Mouse (Mus musculus) CH12.LX (cell line): ENCODE measurements around the gene Tgfbr3. TPM values are rescaled to one million over a fixed set of nuclear protein-coding genes. Genes with fewer than 3 reads are reported as not detected.

Experiments used
- DNase-seq: peaks from one replicate; pipeline ENCODE4 v3.0.0-alpha.2; 2013; ENCODE audit errors: extremely low read depth
- H3K27ac ChIP-seq: 2 replicates; pipeline ENCODE4 v1.5.1; 2012; ENCODE audit warnings: low read depth, mild to moderate bottlenecking, control low read depth, moderate library complexity; ENCODE audit not compliant: insufficient read depth
- H3K27me3 ChIP-seq: replicated peaks from 2 replicates; pipeline ENCODE3; 2012; ENCODE audit warnings: inconsistent platforms
- H3K36me3 ChIP-seq, 2 experiments: replicated peaks in 1 of 2; 2 replicates each; pipeline versions ENCODE3 to v1.6.1; 2012; ENCODE audit warnings: inconsistent platforms in 1 of 2, low read length in 1 of 2, mild to moderate bottlenecking in 1 of 2, mixed read lengths in 1 of 2, moderate library complexity in 1 of 2; ENCODE audit not compliant: control insufficient read depth in 1 of 2, insufficient read depth in 1 of 2
- H3K4me1 ChIP-seq, 2 experiments: 2 replicates each; pipeline ENCODE4 v1.6.1; 2012; ENCODE audit warnings: inconsistent platforms in 1 of 2, moderate library complexity in 1 of 2; ENCODE audit not compliant: insufficient read depth in 2 of 2, control insufficient read depth in 1 of 2
- H3K4me2 ChIP-seq: 2 replicates; pipeline ENCODE4 v1.6.1; 2012; ENCODE audit warnings: low read depth, mild to moderate bottlenecking, control low read depth; ENCODE audit not compliant: poor library complexity, insufficient read depth, severe bottlenecking
- H3K4me3 ChIP-seq, 3 experiments: fragments of 150-350 bp in 1 of 3; sonication (generic) in 1 of 3; replicated peaks in 1 of 3; 2 replicates each; pipeline versions ENCODE3 to v1.5.1; 2011 to 2012; ENCODE audit warnings: low read depth in 2 of 3, low read length in 2 of 3, mild to moderate bottlenecking in 2 of 3, moderate library complexity in 2 of 3, control low read depth in 1 of 3, improper control_type of control experiment in 1 of 3, inconsistent platforms in 1 of 3, mixed read lengths in 1 of 3; ENCODE audit not compliant: poor library complexity in 1 of 3
- H3K79me2 ChIP-seq: replicated peaks from 2 replicates; pipeline ENCODE4 v1.6.1; 2012; ENCODE audit warnings: mild to moderate bottlenecking, moderate library complexity; ENCODE audit not compliant: control insufficient read depth, poor library complexity, insufficient read depth, severe bottlenecking; ENCODE audit errors: extremely low read depth
- H3K9ac ChIP-seq: 2 replicates; pipeline ENCODE4 v1.6.1; 2012; ENCODE audit warnings: low read depth, mild to moderate bottlenecking, control low read depth, moderate library complexity; ENCODE audit not compliant: insufficient read depth
- H3K9me3 ChIP-seq: replicated peaks from 2 replicates; pipeline ENCODE3; 2012; ENCODE audit warnings: low read length, inconsistent platforms, mixed read lengths
- BHLHE40 ChIP-seq: IDR thresholded peaks from 2 replicates; pipeline ENCODE4 v1.6.1; 2011; ENCODE audit warnings: mild to moderate bottlenecking, low read depth, low read length, improper control_type of control experiment
- CHD2 ChIP-seq: IDR thresholded peaks from 2 replicates; pipeline ENCODE4 v1.6.1; 2011; ENCODE audit warnings: low read length, improper control_type of control experiment
- CTCF ChIP-seq, 2 experiments: IDR thresholded peaks in 1 of 2; conservative IDR thresholded peaks in 1 of 2; 2 replicates each; pipeline ENCODE4 v1.5.1; 2011 to 2012; ENCODE audit warnings: low read depth in 2 of 2, low read length in 2 of 2, improper control_type of control experiment in 1 of 2, inconsistent platforms in 1 of 2, mild to moderate bottlenecking in 1 of 2, moderate library complexity in 1 of 2
- E2F4 ChIP-seq: IDR thresholded peaks from 2 replicates; pipeline ENCODE4 v1.6.1; 2011; ENCODE audit warnings: low read depth, low read length, improper control_type of control experiment; ENCODE audit not compliant: insufficient replicate concordance
- EP300 ChIP-seq: IDR thresholded peaks from 2 replicates; pipeline ENCODE4 v1.6.1; 2011; ENCODE audit warnings: low read length, improper control_type of control experiment
- ETS1 ChIP-seq: conservative IDR thresholded peaks from 2 replicates; pipeline ENCODE4 v1.6.1; 2012; ENCODE audit warnings: low read depth, mild to moderate bottlenecking, inconsistent platforms, low read length, improper control_type of control experiment, moderate library complexity
- GABPA ChIP-seq: IDR thresholded peaks from 2 replicates; pipeline ENCODE4 v1.6.1; 2012; ENCODE audit warnings: low read depth, low read length, improper control_type of control experiment, inconsistent platforms; ENCODE audit not compliant: insufficient replicate concordance
- HCFC1 ChIP-seq: IDR thresholded peaks from 2 replicates; pipeline ENCODE4 v1.6.1; 2012; ENCODE audit warnings: low read depth, mild to moderate bottlenecking, inconsistent platforms, low read length, improper control_type of control experiment
- IRF4 ChIP-seq: IDR thresholded peaks from 2 replicates; pipeline ENCODE4 v1.6.1; 2014; ENCODE audit warnings: low read depth, mild to moderate bottlenecking, inconsistent platforms, low read length, improper control_type of control experiment
- JUND ChIP-seq: conservative IDR thresholded peaks from 2 replicates; pipeline ENCODE4 v1.6.1; 2011; ENCODE audit warnings: low read depth, low read length, improper control_type of control experiment
- KAT2A ChIP-seq: IDR thresholded peaks from 2 replicates; pipeline ENCODE4 v1.6.1; 2012; ENCODE audit warnings: low read length, improper control_type of control experiment, inconsistent platforms; ENCODE audit not compliant: insufficient replicate concordance
- MAFK ChIP-seq: IDR thresholded peaks from 2 replicates; pipeline ENCODE4 v1.6.1; 2011; ENCODE audit warnings: low read length, improper control_type of control experiment; ENCODE audit not compliant: insufficient replicate concordance
- MAZ ChIP-seq: IDR thresholded peaks from 2 replicates; pipeline ENCODE4 v1.6.1; 2012; ENCODE audit warnings: low read depth, mild to moderate bottlenecking, inconsistent platforms, low read length, improper control_type of control experiment, moderate library complexity
- MXI1 ChIP-seq: IDR thresholded peaks from 2 replicates; pipeline ENCODE4 v1.6.1; 2011; ENCODE audit warnings: mild to moderate bottlenecking, low read depth, low read length, improper control_type of control experiment
- MYC ChIP-seq: IDR thresholded peaks from 2 replicates; pipeline ENCODE4 v1.6.1; 2011; ENCODE audit warnings: low read depth, mild to moderate bottlenecking, improper control_type of control experiment, low read length
- NELFE ChIP-seq: IDR thresholded peaks from 2 replicates; pipeline ENCODE4 v1.6.1; 2011; ENCODE audit warnings: low read depth, low read length, improper control_type of control experiment
- PAX5 ChIP-seq: IDR thresholded peaks from 2 replicates; pipeline ENCODE4 v1.6.1; 2012; ENCODE audit warnings: low read length, inconsistent platforms, mixed read lengths
- POLR2AphosphoS2 ChIP-seq: IDR thresholded peaks from 2 replicates; pipeline ENCODE4 v1.6.1; 2011; ENCODE audit warnings: low read depth, low read length, improper control_type of control experiment
- RCOR1 ChIP-seq: conservative IDR thresholded peaks from 2 replicates; pipeline ENCODE4 v1.6.1; 2012; ENCODE audit warnings: low read depth, mild to moderate bottlenecking, inconsistent platforms, low read length, improper control_type of control experiment
- SIN3A ChIP-seq: IDR thresholded peaks from 2 replicates; pipeline ENCODE4 v1.6.1; 2012; ENCODE audit warnings: low read length, improper control_type of control experiment, inconsistent platforms
- TCF12 ChIP-seq: IDR thresholded peaks from 2 replicates; pipeline ENCODE4 v1.6.1; 2014; ENCODE audit warnings: low read depth, mild to moderate bottlenecking, inconsistent platforms, low read length, improper control_type of control experiment
- USF1 ChIP-seq: IDR thresholded peaks from 2 replicates; pipeline ENCODE4 v1.6.1; 2014; ENCODE audit warnings: low read depth, mild to moderate bottlenecking, inconsistent platforms, low read length, improper control_type of control experiment
- USF2 ChIP-seq: conservative IDR thresholded peaks from 2 replicates; pipeline ENCODE4 v1.6.1; 2011; ENCODE audit warnings: low read depth, low read length, improper control_type of control experiment
- ZNF384 ChIP-seq: IDR thresholded peaks from 2 replicates; pipeline ENCODE4 v1.6.1; 2012; ENCODE audit warnings: low read depth, low read length, improper control_type of control experiment, inconsistent platforms
- dilution Hi-C: fragments of 300-500 bp; cut with MboI; formaldehyde crosslinking; loops from 2 replicates; pipeline ENCODE4 v1.14.3; 2020; ENCODE audit warnings: low sequenced_read_pairs; ENCODE audit not compliant: extremely low pct_unique_long_range_greater_than_20kb, extremely low pct_ligation_motif_present
- in situ Hi-C: fragments of 300-500 bp; cut with MboI; formaldehyde crosslinking; loops from 3 replicates; pipeline ENCODE4 v1.14.3; 2019; ENCODE audit warnings: low sequenced_read_pairs, low pct_ligation_motif_present, low pct_unique_long_range_greater_than_20kb, mixed read lengths
- polyA plus RNA-seq: library from polyadenylated mRNA; unstranded; fragments of >175 nt; gene quantifications from 2 replicates; pipeline ENCODE4 v1.2.1, GENCODE M21; 2012; ENCODE audit warnings: low read depth; ENCODE audit not compliant: insufficient read length
- total RNA-seq, 2 experiments: library from RNA; depleted of rRNA; stranded (reverse); fragments of 300-350 nt in 1 of 2; fragments of >200 nt in 1 of 2; gene quantifications; 2 replicates each; pipeline ENCODE4 v1.2.3; 2012 to 2014

Gene Tgfbr3
- total and polyA plus RNA-seq, 3 experiments: 0.13 to 0.46 (median 0.30) TPM

DNA sequence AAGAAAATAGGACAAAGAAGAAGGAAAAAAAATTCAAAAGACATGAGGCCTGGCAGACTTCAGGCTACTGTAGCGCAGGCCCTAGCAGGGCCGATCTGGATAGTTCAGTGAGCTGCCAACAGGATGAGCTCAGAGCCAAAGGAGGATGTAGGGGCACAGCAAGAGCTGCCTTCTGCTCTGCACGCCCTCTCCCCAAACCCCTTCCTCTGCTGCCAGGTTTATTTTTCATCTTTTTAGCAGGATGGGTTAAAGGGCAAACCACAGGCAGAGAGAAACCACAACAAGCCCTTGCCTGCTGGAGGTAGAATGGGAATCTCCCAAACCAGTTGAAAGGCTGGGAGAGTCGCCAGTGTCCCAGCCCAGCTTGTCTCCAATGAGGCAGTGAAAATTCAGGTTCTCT lies 10.2 kb downstream of the Tgfbr3 start:
- in situ Hi-C loops (no loop called here), dilution Hi-C loops (no loop called here)
- Histone ChIP-seq H3K36me3 (no peaks in the 10 kb centered on the region), H3K4me2 (no peak overlapping the region), H3K9ac (no peak overlapping the region), H3K4me3 (no peak overlapping the region), H3K9me3 (no peaks in the 10 kb centered on the region), H3K4me1 (peaks cover 3 to 7% of the 10 kb centered on the region in 2 experiments; a peak in 2 of 4 replicates), H3K27me3 (no peaks in the 10 kb centered on the region), H3K27ac (no peak overlapping the region), H3K79me2 (no peaks in the 10 kb centered on the region)
- TF ChIP-seq MYC (no peak), E2F4 (no peak), RCOR1 (no peak), CTCF (conservative IDR thresholded peaks at IDR 0.05 in 1 of 2, IDR thresholded peaks at IDR 0.05 in 1 of 2; ENCODE audit: low read depth in 2 of 2, low read length in 2 of 2) (no peak), USF1 (no peak), SIN3A (no peak), BHLHE40 (no peak), MAFK (no peak), ZNF384 (no peak)
- DNase-seq: no peak

DNA sequence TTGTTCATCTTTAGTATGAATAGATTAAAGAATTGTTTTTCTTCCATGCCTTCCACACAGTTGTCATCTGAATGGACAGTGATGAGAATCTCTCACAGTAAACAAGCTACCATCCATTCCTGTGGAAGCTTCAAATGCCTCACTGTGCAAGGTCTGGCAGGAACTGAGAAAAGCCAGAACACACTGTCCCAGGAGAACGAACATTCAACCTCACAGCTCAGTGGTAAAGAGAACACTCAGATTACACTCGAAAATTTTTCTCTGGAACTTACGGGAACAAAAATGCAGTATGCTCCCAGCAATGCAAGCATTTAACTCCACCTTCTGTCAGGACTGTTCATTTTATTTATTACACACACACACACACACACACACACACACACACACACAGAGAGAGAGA lies 13.2 kb downstream of the Tgfbr3 start:
- Histone ChIP-seq H3K4me1 (no peaks in the 10 kb centered on the region), H3K27ac (no peak overlapping the region), H3K27me3 (no peaks in the 10 kb centered on the region), H3K4me3 (no peak overlapping the region), H3K9me3 (no peaks in the 10 kb centered on the region), H3K79me2 (no peaks in the 10 kb centered on the region), H3K36me3 (no peaks in the 10 kb centered on the region), H3K9ac (no peak overlapping the region), H3K4me2 (no peak overlapping the region)
- in situ Hi-C loops: no loop called here
- dilution Hi-C loops: no loop called here
- DNase-seq: no peak
- TF ChIP-seq IRF4 (no peak), EP300 (no peak), CHD2 (no peak), GABPA (no peak), JUND (no peak)

DNA sequence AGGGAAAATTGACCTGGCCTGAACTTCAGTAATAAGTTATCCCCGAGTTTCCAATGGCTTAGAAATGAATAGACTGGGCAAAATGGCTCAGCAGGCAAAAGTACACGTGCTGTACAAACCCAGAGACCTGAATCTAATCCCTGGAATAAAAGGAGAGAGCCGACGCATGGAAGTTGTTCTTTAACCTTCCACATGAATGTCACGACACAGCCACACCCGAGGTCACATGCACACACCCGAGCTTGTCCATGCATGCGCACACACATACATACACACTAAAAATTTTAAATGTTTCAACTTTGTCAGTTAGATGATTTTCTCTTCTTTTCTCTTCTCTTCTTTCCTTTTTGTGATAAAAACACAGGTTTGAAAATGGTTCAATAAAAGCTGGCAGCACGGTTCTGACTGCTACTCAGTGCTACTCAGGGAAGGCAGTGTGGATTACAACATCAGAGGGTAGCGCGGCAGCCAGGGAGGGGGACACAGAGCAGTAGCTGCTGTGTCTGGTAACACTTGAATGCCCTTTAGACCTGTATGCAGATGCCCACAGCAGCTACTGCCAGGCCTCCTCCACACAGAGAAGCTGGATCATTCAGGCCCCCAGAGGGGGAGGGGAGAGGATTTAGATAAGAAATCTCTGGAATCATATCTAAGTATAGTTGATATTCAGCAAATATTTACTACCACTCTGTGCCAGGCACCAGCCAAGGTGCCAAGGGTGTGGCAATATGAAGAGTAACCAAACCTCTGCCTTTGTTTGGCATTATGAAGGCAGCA lies 17.0 kb downstream of the Tgfbr3 start:
- no peaks in the 10 kb centered on the region for H3K4me1 ChIP-seq
- TF ChIP-seq E2F4 (no peak), MAFK (no peak), TCF12 (no peak), NELFE (no peak), HCFC1 (no peak), EP300 (no peak), POLR2AphosphoS2 (no peak), ETS1 (no peak), GABPA (no peak), MAZ (no peak), PAX5 (no peak), SIN3A (no peak), MXI1 (no peak), USF2 (no peak), KAT2A (no peak)
- TF ChIP-seq, all 38 proteins: peak for 0
- H3K4me3 ChIP-seq: no peak overlapping the region
- no peak overlapping the region for H3K9ac ChIP-seq
- no peaks in the 10 kb centered on the region for H3K36me3 ChIP-seq
- dilution Hi-C loops (no loop called here), in situ Hi-C loops (no loop called here)
- no peak overlapping the region for H3K4me2 ChIP-seq
- no peaks in the 10 kb centered on the region for H3K79me2 ChIP-seq
- DNase-seq: no peak
- no peak overlapping the region for H3K27ac ChIP-seq
- no peaks in the 10 kb centered on the region for H3K9me3 ChIP-seq
- H3K27me3 ChIP-seq: no peaks in the 10 kb centered on the region
